Mouse (Mus musculus) myocyte (in vitro differentiated cells): ENCODE measurements around the gene Vps26b.

Experiments
- CEBPB ChIP-seq: IDR thresholded peaks from 2 replicates; pipeline ENCODE4 v1.6.1; 2011; ENCODE audit warnings: mild to moderate bottlenecking, moderate library complexity; ENCODE audit not compliant: poor library complexity, insufficient read depth, severe bottlenecking
- POLR2A ChIP-seq: IDR thresholded peaks from one replicate; pipeline ENCODE4 v1.6.1; 2011; ENCODE audit warnings: low read depth, mild to moderate bottlenecking, control low read depth, moderate library complexity; ENCODE audit not compliant: insufficient read length
- POLR2AphosphoS2 ChIP-seq: IDR thresholded peaks from one replicate; pipeline ENCODE4 v1.6.1; 2011; ENCODE audit warnings: low read depth, control low read depth; ENCODE audit not compliant: insufficient read length
- SRF ChIP-seq: IDR thresholded peaks from one replicate; pipeline ENCODE4 v1.6.1; 2011; ENCODE audit warnings: low read depth; ENCODE audit not compliant: control insufficient read depth, insufficient read length
- USF1 ChIP-seq: IDR thresholded peaks from one replicate; pipeline ENCODE4 v1.6.1; 2011; ENCODE audit warnings: low read depth, mild to moderate bottlenecking, control low read depth, moderate library complexity

DNA sequence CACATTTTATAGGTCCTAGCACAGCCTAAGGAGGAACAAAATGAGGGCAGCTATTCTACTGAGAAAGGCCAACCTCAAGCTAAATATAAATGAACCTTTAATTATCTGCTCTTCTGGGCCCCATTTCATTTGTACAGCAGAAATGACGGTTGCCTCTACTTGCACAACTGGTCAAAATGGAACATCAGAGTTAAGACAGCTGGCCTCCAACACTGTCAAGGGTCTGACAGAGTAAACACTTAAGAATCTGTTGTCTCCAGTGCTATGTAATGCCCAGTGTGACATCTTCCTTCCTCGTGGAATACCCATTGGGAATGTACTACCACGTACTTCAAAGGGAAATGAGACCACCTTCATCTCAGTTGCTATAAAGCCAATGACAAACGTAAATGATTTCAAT lies 18.3 kb downstream of the Vps26b start:
- TF ChIP-seq POLR2A (no peak), SRF (no peak), POLR2AphosphoS2 (no peak), USF1 (no peak), CEBPB (no peak)
